Comparison of ENCODE assay signal across 26 mouse cellular contexts in the genomic region with DNA sequence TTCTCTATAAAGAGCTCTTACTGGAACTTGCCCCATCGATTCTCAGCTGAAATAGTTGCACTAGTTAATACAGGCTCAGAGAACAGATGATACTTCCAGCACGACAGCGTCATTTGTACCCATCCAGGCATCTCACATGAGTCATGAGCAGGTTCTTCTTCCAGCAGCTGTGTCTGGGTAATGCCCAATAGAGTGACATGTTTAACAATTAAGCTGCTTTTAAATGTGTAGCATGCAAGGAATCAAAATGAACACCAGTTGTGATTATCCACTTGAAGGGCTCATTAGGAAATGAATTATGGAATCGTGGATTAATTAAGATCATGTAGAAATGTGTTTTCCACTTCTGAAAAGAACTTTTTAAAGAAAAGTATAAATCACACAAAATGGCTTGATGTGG.
DNase-seq lines count a peak whose midpoint lies in the region; ATAC-seq and TF ChIP-seq lines count a peak whose summit lies in the region.
"Had no signal": no experiment of that assay in that cellular context is flagged by ENCODE, and none has a peak within 500 bp of the region (broad histone marks: within the 10 kb centered on the region; RNA-seq: fewer than 3 reads in every experiment).

No protein-coding gene starts in this region.

- H3K4me1 ChIP-seq in forebrain, embryonic 13.5 days = 0 out of 2 replicates have a peak, but pooled peaks cover 3% of the 10 kb centered on the region
- 0 out of 2 replicates have a peak, but pooled peaks cover 4% of the 10 kb centered on the region for H3K4me1 ChIP-seq in forebrain, embryonic 10.5 days
- no peaks in the 10 kb centered on the region for H3K4me1 ChIP-seq in forebrain, postnatal 0 days (ENCODE audit: insufficient read depth)
- H3K4me1 ChIP-seq in forebrain, embryonic 15.5 days = no peaks in the 10 kb centered on the region
- no peaks in the 10 kb centered on the region for H3K4me1 ChIP-seq in heart, embryonic 12.5 days (replicated peaks)
- H3K4me1 ChIP-seq: embryonic facial prominence, embryonic 12.5 days; embryonic facial prominence, embryonic 15.5 days; heart, embryonic 13.5 days had no signal

- no peak for TF ChIP-seq CTCF in forebrain, postnatal 0 days (IDR thresholded peaks at IDR 0.05; ENCODE audit: low read depth)

- H3K36me3 ChIP-seq in forebrain, embryonic 13.5 days (ENCODE audit: poor library complexity, severe bottlenecking) = no peaks in the 10 kb centered on the region
- no peaks in the 10 kb centered on the region for H3K36me3 ChIP-seq in forebrain, embryonic 10.5 days (replicated peaks)
- no peaks in the 10 kb centered on the region for H3K36me3 ChIP-seq in forebrain, postnatal 0 days (ENCODE audit: insufficient read depth)
- no peaks in the 10 kb centered on the region for H3K36me3 ChIP-seq in forebrain, embryonic 15.5 days
- no peaks in the 10 kb centered on the region for H3K36me3 ChIP-seq in heart, embryonic 12.5 days
- H3K36me3 ChIP-seq: embryonic facial prominence, embryonic 12.5 days; embryonic facial prominence, embryonic 15.5 days; heart, embryonic 13.5 days had no signal

- H3K4me3 ChIP-seq in forebrain, embryonic 13.5 days = no peak overlapping the region
- no peak overlapping the region for H3K4me3 ChIP-seq in forebrain, embryonic 10.5 days
- H3K4me3 ChIP-seq in forebrain, postnatal 0 days (ENCODE audit: low read depth, low read length) = no peak overlapping the region
- H3K4me3 ChIP-seq in forebrain, embryonic 15.5 days = no peak overlapping the region
- H3K4me3 ChIP-seq in heart, embryonic 12.5 days = no peak overlapping the region
- H3K4me3 ChIP-seq: embryonic facial prominence, embryonic 12.5 days; embryonic facial prominence, embryonic 15.5 days; heart, embryonic 13.5 days had no signal

- H3K9me3 ChIP-seq in forebrain, embryonic 13.5 days (replicated peaks) = no peaks in the 10 kb centered on the region
- no peaks in the 10 kb centered on the region for H3K9me3 ChIP-seq in forebrain, embryonic 10.5 days
- H3K9me3 ChIP-seq in forebrain, postnatal 0 days (ENCODE audit: low read length) = no peaks in the 10 kb centered on the region
- H3K9me3 ChIP-seq in forebrain, embryonic 15.5 days = no peaks in the 10 kb centered on the region
- no peaks in the 10 kb centered on the region for H3K9me3 ChIP-seq in heart, embryonic 12.5 days (replicated peaks)
- H3K9me3 ChIP-seq: embryonic facial prominence, embryonic 12.5 days; embryonic facial prominence, embryonic 15.5 days; heart, embryonic 13.5 days had no signal

- no peak overlapping the region for H3K27ac ChIP-seq in forebrain, embryonic 13.5 days
- H3K27ac ChIP-seq in forebrain, embryonic 10.5 days = no peak overlapping the region
- no peak overlapping the region for H3K27ac ChIP-seq in forebrain, postnatal 0 days (ENCODE audit: low read depth, low read length)
- H3K27ac ChIP-seq in forebrain, embryonic 15.5 days (replicated peaks) = no peak overlapping the region
- H3K27ac ChIP-seq in heart, embryonic 12.5 days (ENCODE audit: poor library complexity, severe bottlenecking) = no peak overlapping the region
- H3K27ac ChIP-seq: embryonic facial prominence, embryonic 12.5 days; embryonic facial prominence, embryonic 15.5 days; heart, embryonic 13.5 days; hindbrain, embryonic 14.5 days; hindbrain, postnatal 0 days had no signal

- 81% methylated on average over 4 of the region's 4 CpGs for WGBS in forebrain, embryonic 13.5 days
- 91% methylated on average over 4 of the region's 4 CpGs for WGBS in forebrain, embryonic 10.5 days
- WGBS in forebrain, postnatal 0 days = 79% methylated on average over 4 of the region's 4 CpGs
- 80% methylated on average over 4 of the region's 4 CpGs for WGBS in forebrain, embryonic 15.5 days
- WGBS in heart, embryonic 12.5 days = 88% methylated on average over 4 of the region's 4 CpGs

- H3K27me3 ChIP-seq in forebrain, embryonic 13.5 days = no peaks in the 10 kb centered on the region
- H3K27me3 ChIP-seq in forebrain, embryonic 10.5 days (ENCODE audit: poor library complexity, severe bottlenecking) = no peaks in the 10 kb centered on the region
- no peaks in the 10 kb centered on the region for H3K27me3 ChIP-seq in forebrain, postnatal 0 days (ENCODE audit: insufficient read depth, low read length)
- H3K27me3 ChIP-seq in forebrain, embryonic 15.5 days = no peaks in the 10 kb centered on the region
- no peaks in the 10 kb centered on the region for H3K27me3 ChIP-seq in heart, embryonic 12.5 days (replicated peaks)
- H3K27me3 ChIP-seq: embryonic facial prominence, embryonic 12.5 days; embryonic facial prominence, embryonic 15.5 days; heart, embryonic 13.5 days had no signal

- ATAC-seq in forebrain, embryonic 13.5 days = peak; percentile 41; the same call in 1 of the 2 replicates
- ATAC-seq in forebrain, postnatal 0 days = peak; percentile 47; the same call in 1 of the 2 replicates
- ATAC-seq in forebrain, embryonic 15.5 days (replicated peaks) = no peak
- ATAC-seq in heart, embryonic 12.5 days (ENCODE audit: insufficient number of reproducible peaks, low FRiP score) = no peak
- ATAC-seq: activated CD4-positive, CD25-positive, alpha-beta regulatory T cell, adult 4 months; hindbrain, postnatal 0 days; inflammation-experienced regulatory T-cells, adult 6 months; intestine, embryonic 16.5 days had no signal

- H3K9ac ChIP-seq in forebrain, embryonic 13.5 days = no peak overlapping the region
- no peak overlapping the region for H3K9ac ChIP-seq in forebrain, postnatal 0 days
- H3K9ac ChIP-seq in forebrain, embryonic 15.5 days (replicated peaks) = no peak overlapping the region
- no peak overlapping the region for H3K9ac ChIP-seq in heart, embryonic 12.5 days
- H3K9ac ChIP-seq: embryonic facial prominence, embryonic 12.5 days; embryonic facial prominence, embryonic 15.5 days; heart, embryonic 13.5 days; hindbrain, embryonic 14.5 days had no signal

- DNase-seq in forebrain, embryonic 10.5 days (ENCODE audit: extremely low spot score, low spot score) = no peak
- DNase-seq in forebrain, postnatal 0 days = no peak
- peak; percentile 3 to 12 for DNase-seq in layer of hippocampus, adult 18-20 months (ENCODE audit: low spot score in 2 of 2)
- no peak for DNase-seq in layer of hippocampus, postnatal 10 days (ENCODE audit: low spot score in 2 of 2)
- peak; percentile 40 for DNase-seq in brain, adult 2 months (ENCODE audit: low read depth, low spot score)
- DNase-seq: adrenal gland, adult 8-10 months; adrenal gland, postnatal 25 days; cerebellum, adult 11 months; cerebellum, adult 2 months; cerebellum, adult 9-11 months; cerebellum, postnatal 25 days; gastrocnemius, postnatal 10 days; gastrocnemius, postnatal 36 days; heart, postnatal 14 days; heart, postnatal 4 days had no signal

- H3K4me2 ChIP-seq in forebrain, embryonic 13.5 days = no peak overlapping the region
- no peak overlapping the region for H3K4me2 ChIP-seq in forebrain, postnatal 0 days (ENCODE audit: low read depth)
- H3K4me2 ChIP-seq in forebrain, embryonic 15.5 days (replicated peaks) = no peak overlapping the region
- H3K4me2 ChIP-seq in heart, embryonic 12.5 days = no peak overlapping the region
- H3K4me2 ChIP-seq: embryonic facial prominence, embryonic 12.5 days; embryonic facial prominence, embryonic 15.5 days; heart, embryonic 13.5 days; hindbrain, embryonic 14.5 days had no signal

Comparison
In these comparisons a context has a peak if more than half of its experiments do, and no peak if none do; other contexts are left out.
1. ATAC-seq: peak in forebrain, embryonic 13.5 days (single experiment) and forebrain, postnatal 0 days (single experiment); none in forebrain, embryonic 15.5 days (single experiment) and heart, embryonic 12.5 days (single experiment).
2. DNase-seq: peak in layer of hippocampus, adult 18-20 months (2 of 2) and brain, adult 2 months (single experiment); none in forebrain, embryonic 10.5 days (single experiment), forebrain, postnatal 0 days (single experiment) and layer of hippocampus, postnatal 10 days (0 of 2).